Mouse (Mus musculus): ENCODE results near the gene Ankrd54. TPM values are rescaled to one million over a fixed set of nuclear protein-coding genes. Genes with fewer than 3 reads are reported as not detected.
"Not testable (repeated sequence)": the region's sequence is repeated elsewhere in the genome, so short reads cannot be mapped to it uniquely, and the experiment has no call there.

The Ankrd54 gene
- polyA plus RNA-seq, 1 experiment from 2014 or later, result 22.5 TPM

DNA sequence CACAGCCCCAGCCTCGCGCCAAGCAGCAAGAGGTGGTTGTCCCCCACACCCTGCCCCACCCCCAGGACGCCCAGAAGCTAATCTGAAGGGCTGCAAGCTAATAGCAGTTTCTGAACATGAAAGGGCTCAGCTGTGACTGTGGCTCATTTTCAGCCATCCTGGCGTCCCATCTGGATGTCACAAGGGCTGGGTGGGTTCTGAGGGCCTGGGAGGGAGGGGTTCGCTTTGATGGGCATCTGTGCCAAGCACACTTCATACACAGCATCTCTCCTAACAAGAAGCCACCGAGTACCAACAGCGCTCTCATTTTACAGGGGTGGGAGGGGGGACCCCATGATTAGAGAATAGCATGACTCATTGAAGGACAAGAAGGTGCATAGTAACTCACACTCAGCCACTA lies 49.3 kb downstream of the Ankrd54 start:
- 56% methylated on average over 7 of the region's 7 CpGs for WGBS (ENCODE audit: insufficient replicate concordance)
- DNase-seq, result no peak
- Histone ChIP-seq H3K4me3 (ENCODE audit: low read depth, low read length) (no peak overlapping the region), H3K9ac (replicated peaks) (no peak overlapping the region), H3K4me2 (ENCODE audit: low read depth, low read length) (no peak overlapping the region), H3K27ac (ENCODE audit: low read depth) (no peak overlapping the region), H3K36me3 (replicated peaks; ENCODE audit: insufficient read depth, low read length) (no peaks in the 10 kb centered on the region), H3K4me1 (ENCODE audit: insufficient read depth) (no peaks in the 10 kb centered on the region), H3K27me3 (ENCODE audit: insufficient read depth, low read length) (no peaks in the 10 kb centered on the region), H3K9me3 (ENCODE audit: low read length) (no peaks in the 10 kb centered on the region)
- TF ChIP-seq EP300 (IDR thresholded peaks at IDR 0.05; ENCODE audit: low read depth), result no peak
- TF ChIP-seq CTCF (IDR thresholded peaks at IDR 0.05; ENCODE audit: low read depth), result no peak
- no peak for ATAC-seq

DNA sequence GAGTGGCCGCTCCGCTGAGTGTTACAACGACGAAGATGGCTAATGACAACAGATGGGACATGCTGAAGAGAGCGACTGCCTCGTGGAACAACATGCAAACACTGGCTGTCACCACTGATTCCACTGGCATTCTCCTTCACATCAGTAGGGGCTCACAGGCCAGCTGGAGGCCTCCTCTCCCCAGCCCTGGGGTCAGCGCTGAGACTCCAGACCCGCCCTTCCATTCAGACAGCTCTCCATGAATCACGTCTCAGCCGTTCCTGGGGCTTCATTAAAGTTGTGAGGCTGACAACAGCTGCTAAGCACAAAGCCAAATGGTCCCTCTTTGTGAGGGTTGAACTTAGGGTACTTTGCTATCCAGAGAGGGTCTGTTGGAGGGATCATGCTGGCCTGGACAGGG lies 51.1 kb downstream of the Ankrd54 start:
- no peaks in the 10 kb centered on the region for H3K9me3 ChIP-seq (ENCODE audit: low read length)
- H3K27me3 ChIP-seq (ENCODE audit: insufficient read depth, low read length), result no peaks in the 10 kb centered on the region
- H3K27ac ChIP-seq (ENCODE audit: low read depth), result no peak overlapping the region
- 73% methylated on average over 10 of the region's 10 CpGs for WGBS (ENCODE audit: insufficient replicate concordance)
- H3K36me3 ChIP-seq (replicated peaks; ENCODE audit: insufficient read depth, low read length), result peaks cover under 1% of the 10 kb centered on the region; the same call in 1 of the 2 replicates
- no peak overlapping the region for H3K4me3 ChIP-seq (ENCODE audit: low read depth, low read length)
- no peak overlapping the region for H3K9ac ChIP-seq (replicated peaks)
- ATAC-seq (no peak), DNase-seq (no peak)
- TF ChIP-seq EP300 (IDR thresholded peaks at IDR 0.05; ENCODE audit: low read depth) (no peak), CTCF (IDR thresholded peaks at IDR 0.05; ENCODE audit: low read depth) (no peak)
- no peak overlapping the region for H3K4me2 ChIP-seq (ENCODE audit: low read depth, low read length)
- H3K4me1 ChIP-seq (ENCODE audit: insufficient read depth), result no peaks in the 10 kb centered on the region

DNA sequence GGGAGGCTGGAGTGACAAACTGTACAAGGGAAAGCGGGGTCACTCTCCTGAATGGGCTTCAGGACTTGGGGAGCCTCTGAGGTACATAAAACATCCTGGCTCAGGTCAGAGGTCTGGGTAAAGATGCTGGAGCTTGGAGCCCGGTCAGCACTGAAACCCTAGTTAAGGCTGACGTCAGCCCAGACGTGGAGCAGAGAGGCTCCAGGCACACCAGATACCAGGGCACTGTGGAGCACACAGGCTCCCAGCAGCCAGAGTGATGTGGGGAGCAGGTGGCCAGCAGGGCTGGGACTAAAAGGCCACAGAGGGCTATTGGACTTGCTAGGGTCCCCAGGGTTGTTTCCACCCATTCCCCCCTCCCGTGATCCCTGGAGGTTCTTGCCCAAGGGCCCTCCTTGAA lies 53.0 kb downstream of the Ankrd54 start:
- peaks cover 14% of the 10 kb centered on the region for H3K36me3 ChIP-seq (replicated peaks; ENCODE audit: insufficient read depth, low read length)
- no peak overlapping the region for H3K27ac ChIP-seq (ENCODE audit: low read depth)
- ATAC-seq, result no peak
- H3K4me3 ChIP-seq (ENCODE audit: low read depth, low read length), result no peak overlapping the region
- TF ChIP-seq CTCF (IDR thresholded peaks at IDR 0.05; ENCODE audit: low read depth) (no peak), EP300 (IDR thresholded peaks at IDR 0.05; ENCODE audit: low read depth) (no peak)
- no peaks in the 10 kb centered on the region for H3K9me3 ChIP-seq (ENCODE audit: low read length)
- 81% methylated on average over 5 of the region's 5 CpGs for WGBS (ENCODE audit: insufficient replicate concordance)
- H3K4me2 ChIP-seq (ENCODE audit: low read depth, low read length), result no peak overlapping the region
- no peaks in the 10 kb centered on the region for H3K4me1 ChIP-seq (ENCODE audit: insufficient read depth)
- DNase-seq, result no peak
- no peaks in the 10 kb centered on the region for H3K27me3 ChIP-seq (ENCODE audit: insufficient read depth, low read length)
- no peak overlapping the region for H3K9ac ChIP-seq (replicated peaks)

DNA sequence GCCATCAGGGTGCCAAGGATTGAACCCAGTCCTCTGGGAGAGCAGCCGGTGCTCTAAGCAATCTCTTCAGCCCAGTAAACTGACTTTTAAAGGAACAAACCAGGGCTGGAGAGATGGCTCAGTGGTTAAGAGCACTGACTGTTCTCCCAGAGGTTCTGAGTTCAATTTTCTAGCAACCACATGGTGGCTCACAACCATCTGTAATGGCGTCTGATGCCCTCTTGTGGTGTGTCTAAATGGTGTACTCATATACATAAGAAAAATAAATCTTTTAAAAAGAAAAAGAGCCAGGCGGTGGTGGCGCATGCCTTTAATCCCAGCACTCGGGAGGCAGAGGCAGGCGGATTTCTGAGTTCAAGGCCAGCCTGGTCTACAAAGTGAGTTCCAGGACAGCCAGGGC lies 54.9 kb downstream of the Ankrd54 start:
- not testable (repeated sequence) for H3K27ac ChIP-seq (ENCODE audit: low read depth); H3K9ac ChIP-seq (replicated peaks); H3K4me1 ChIP-seq (ENCODE audit: insufficient read depth); DNase-seq; ATAC-seq; H3K4me3 ChIP-seq (ENCODE audit: low read depth, low read length); H3K4me2 ChIP-seq (ENCODE audit: low read depth, low read length); H3K27me3 ChIP-seq (ENCODE audit: insufficient read depth, low read length); H3K9me3 ChIP-seq (ENCODE audit: low read length)
- peak; percentile 23; the same call in 1 of the 2 replicates for TF ChIP-seq CTCF (IDR thresholded peaks at IDR 0.05; ENCODE audit: low read depth)
- WGBS (ENCODE audit: insufficient replicate concordance), result 83% methylated on average over 6 of the region's 6 CpGs
- H3K36me3 ChIP-seq (replicated peaks; ENCODE audit: insufficient read depth, low read length), result peaks cover 31% of the 10 kb centered on the region

DNA sequence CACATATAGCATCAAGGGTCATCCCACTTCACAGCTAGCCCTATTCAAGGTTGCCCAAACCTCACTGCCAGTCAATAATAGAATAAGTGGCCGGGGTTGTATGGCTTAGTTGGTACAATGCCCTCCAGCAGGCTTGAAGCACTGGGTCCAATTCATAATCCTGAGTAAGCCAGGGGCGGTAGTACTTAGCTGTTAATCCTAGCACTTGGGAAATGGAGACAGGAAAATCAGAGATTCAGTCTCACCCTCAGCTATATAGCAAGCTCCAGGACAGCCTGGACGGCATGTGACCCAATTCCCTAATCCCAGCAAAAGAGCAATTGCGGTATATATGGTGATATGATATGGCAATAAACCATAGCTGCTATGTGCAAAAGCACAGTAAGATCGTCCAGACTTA lies 55.6 kb downstream of the Ankrd54 start:
- Histone ChIP-seq H3K36me3 (replicated peaks; ENCODE audit: insufficient read depth, low read length) (peaks cover 35% of the 10 kb centered on the region), H3K4me2 (ENCODE audit: low read depth, low read length) (no peak overlapping the region), H3K4me1 (ENCODE audit: insufficient read depth) (no peaks in the 10 kb centered on the region), H3K27ac (ENCODE audit: low read depth) (no peak overlapping the region), H3K4me3 (ENCODE audit: low read depth, low read length) (no peak overlapping the region), H3K9ac (replicated peaks) (no peak overlapping the region), H3K27me3 (ENCODE audit: insufficient read depth, low read length) (no peaks in the 10 kb centered on the region), H3K9me3 (ENCODE audit: low read length) (no peaks in the 10 kb centered on the region)
- 89% methylated on average over 5 of the region's 5 CpGs for WGBS (ENCODE audit: insufficient replicate concordance)
- no peak for ATAC-seq
- DNase-seq, result no peak
- TF ChIP-seq EP300 (IDR thresholded peaks at IDR 0.05; ENCODE audit: low read depth) (no peak), CTCF (IDR thresholded peaks at IDR 0.05; ENCODE audit: low read depth) (no peak)

DNA sequence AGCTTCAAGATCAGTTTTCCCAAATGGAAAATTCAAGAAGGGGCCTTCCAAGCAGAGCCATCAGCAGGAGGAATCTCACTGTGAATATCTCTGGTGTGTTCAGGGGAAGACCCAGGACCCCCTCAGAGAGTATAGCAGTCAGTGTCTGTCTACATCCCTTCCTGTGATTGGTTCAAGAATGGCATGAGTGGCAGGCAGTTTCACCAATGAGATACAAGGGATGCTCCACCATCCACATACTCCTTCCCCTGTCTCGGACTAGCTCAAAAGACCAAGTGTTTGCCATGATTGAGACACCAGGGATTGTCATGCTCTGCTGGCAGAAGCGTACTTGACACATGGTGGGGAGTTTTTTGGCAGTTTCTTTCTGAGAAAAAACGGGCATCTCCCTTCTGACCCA lies 56.1 kb downstream of the Ankrd54 start:
- no peaks in the 10 kb centered on the region for H3K4me1 ChIP-seq (ENCODE audit: insufficient read depth)
- WGBS (ENCODE audit: insufficient replicate concordance), result 67% methylated on average over 3 of the region's 3 CpGs
- H3K9me3 ChIP-seq (ENCODE audit: low read length), result no peaks in the 10 kb centered on the region
- peaks cover 39% of the 10 kb centered on the region for H3K36me3 ChIP-seq (replicated peaks; ENCODE audit: insufficient read depth, low read length)
- no peaks in the 10 kb centered on the region for H3K27me3 ChIP-seq (ENCODE audit: insufficient read depth, low read length)
- H3K27ac ChIP-seq (ENCODE audit: low read depth), result no peak overlapping the region
- TF ChIP-seq CTCF (IDR thresholded peaks at IDR 0.05; ENCODE audit: low read depth) (no peak), EP300 (IDR thresholded peaks at IDR 0.05; ENCODE audit: low read depth) (no peak)
- H3K4me3 ChIP-seq (ENCODE audit: low read depth, low read length), result no peak overlapping the region
- ATAC-seq (no peak), DNase-seq (no peak)
- no peak overlapping the region for H3K4me2 ChIP-seq (ENCODE audit: low read depth, low read length)
- no peak overlapping the region for H3K9ac ChIP-seq (replicated peaks)

DNA sequence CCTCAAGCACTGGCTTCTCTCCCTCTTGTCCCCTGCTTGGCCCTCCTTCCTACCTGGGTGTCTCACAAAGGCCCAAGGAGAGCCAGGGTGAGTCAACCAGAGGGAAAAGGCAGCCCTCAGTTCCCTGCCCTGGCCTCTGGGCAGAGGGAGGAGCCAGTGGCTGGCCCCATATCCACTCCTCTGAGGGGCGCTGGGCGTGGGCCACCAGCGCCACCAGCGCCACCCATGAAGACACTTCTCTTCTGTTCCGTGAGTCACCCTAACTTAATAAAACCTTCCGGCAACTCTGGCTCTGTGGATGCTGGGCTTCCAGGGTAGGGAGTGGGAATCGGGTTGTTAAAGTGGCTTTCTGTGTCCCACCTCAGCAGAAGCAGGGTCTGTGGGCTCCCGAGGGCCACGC lies 57.1 kb downstream of the Ankrd54 start:
- 84% methylated on average over 9 of the region's 9 CpGs for WGBS (ENCODE audit: insufficient replicate concordance)
- no peak overlapping the region for H3K4me3 ChIP-seq (ENCODE audit: low read depth, low read length)
- H3K27me3 ChIP-seq (ENCODE audit: insufficient read depth, low read length), result no peaks in the 10 kb centered on the region
- H3K36me3 ChIP-seq (replicated peaks; ENCODE audit: insufficient read depth, low read length), result peaks cover 47% of the 10 kb centered on the region
- H3K27ac ChIP-seq (ENCODE audit: low read depth), result no peak overlapping the region
- no peak for ATAC-seq
- DNase-seq, result no peak
- TF ChIP-seq CTCF (IDR thresholded peaks at IDR 0.05; ENCODE audit: low read depth) (no peak), EP300 (IDR thresholded peaks at IDR 0.05; ENCODE audit: low read depth) (no peak)
- no peaks in the 10 kb centered on the region for H3K4me1 ChIP-seq (ENCODE audit: insufficient read depth)
- H3K4me2 ChIP-seq (ENCODE audit: low read depth, low read length), result no peak overlapping the region
- H3K9ac ChIP-seq (replicated peaks), result no peak overlapping the region
- H3K9me3 ChIP-seq (ENCODE audit: low read length), result no peaks in the 10 kb centered on the region

Other genes starting within 250 kb of the Ankrd54 start
- 12.6 and 19.8 TPM in 2 replicates for gene Cdc42ep1, start 220.3 kb downstream of the Ankrd54 start, polyA plus RNA-seq (2015; fragmentation: Nextera tagmentation; extraction: Ambion mirVana)
- gene Lgals2, start 207.4 kb downstream of the Ankrd54 start, polyA plus RNA-seq (2015; fragmentation: Nextera tagmentation; extraction: Ambion mirVana), result 3.4 TPM in 2 replicates
- 12.9 and 14.8 TPM in 2 replicates for gene Gga1, start 185.7 kb downstream of the Ankrd54 start, polyA plus RNA-seq (2015; fragmentation: Nextera tagmentation; extraction: Ambion mirVana)
- gene Gm49510, start 163.2 kb downstream of the Ankrd54 start, polyA plus RNA-seq (2015; fragmentation: Nextera tagmentation; extraction: Ambion mirVana), result 0.07 TPM in 1 of 2 replicates, not detected in the other
- 7.4 and 8.2 TPM in 2 replicates for gene Sh3bp1, start 163.1 kb downstream of the Ankrd54 start, polyA plus RNA-seq (2015; fragmentation: Nextera tagmentation; extraction: Ambion mirVana)
- 1.9 and 2.1 TPM in 2 replicates for gene Pdxp, start 149.0 kb downstream of the Ankrd54 start, polyA plus RNA-seq (2015; fragmentation: Nextera tagmentation; extraction: Ambion mirVana)
- gene Lgals1, start 136.2 kb downstream of the Ankrd54 start, polyA plus RNA-seq (2015; fragmentation: Nextera tagmentation; extraction: Ambion mirVana), result 93.4 and 102 TPM in 2 replicates
- gene Nol12, start 128.0 kb downstream of the Ankrd54 start, polyA plus RNA-seq (2015; fragmentation: Nextera tagmentation; extraction: Ambion mirVana), result 20.3 and 21.5 TPM in 2 replicates
- 11.9 and 12.7 TPM in 2 replicates for gene Triobp, start 115.2 kb downstream of the Ankrd54 start, polyA plus RNA-seq (2015; fragmentation: Nextera tagmentation; extraction: Ambion mirVana)
- 125 and 140 TPM in 2 replicates for gene H1f0, start 34.4 kb downstream of the Ankrd54 start, polyA plus RNA-seq (2015; fragmentation: Nextera tagmentation; extraction: Ambion mirVana)
- gene Galr3, start 21.0 kb downstream of the Ankrd54 start, polyA plus RNA-seq (2015; fragmentation: Nextera tagmentation; extraction: Ambion mirVana), result 0.08 and 0.16 TPM in 2 replicates
- gene Eif3l, start 12.3 kb upstream of the Ankrd54 start, polyA plus RNA-seq (2015; fragmentation: Nextera tagmentation; extraction: Ambion mirVana), result 70.9 and 76.4 TPM in 2 replicates
- 0.92 and 1.3 TPM in 2 replicates for gene Micall1, start 46.0 kb upstream of the Ankrd54 start, polyA plus RNA-seq (2015; fragmentation: Nextera tagmentation; extraction: Ambion mirVana)
- gene Polr2f, start 78.1 kb upstream of the Ankrd54 start, polyA plus RNA-seq (2015; fragmentation: Nextera tagmentation; extraction: Ambion mirVana), result 129 and 130 TPM in 2 replicates
- 0.72 and 1.2 TPM in 2 replicates for gene 1700088E04Rik, start 78.4 kb upstream of the Ankrd54 start, polyA plus RNA-seq (2015; fragmentation: Nextera tagmentation; extraction: Ambion mirVana)
- 0.07 and 0.08 TPM in 2 replicates for gene Sox10, start 102.3 kb upstream of the Ankrd54 start, polyA plus RNA-seq (2015; fragmentation: Nextera tagmentation; extraction: Ambion mirVana)
- gene Pick1, start 166.3 kb upstream of the Ankrd54 start, polyA plus RNA-seq (2015; fragmentation: Nextera tagmentation; extraction: Ambion mirVana), result 11.5 and 12.2 TPM in 2 replicates
- 0.08 TPM in 2 replicates for gene Gm49486, start 166.5 kb upstream of the Ankrd54 start, polyA plus RNA-seq (2015; fragmentation: Nextera tagmentation; extraction: Ambion mirVana)
- gene Slc16a8, start 191.9 kb upstream of the Ankrd54 start, polyA plus RNA-seq (2015; fragmentation: Nextera tagmentation; extraction: Ambion mirVana), result not detected in 2 replicates
- 1.2 and 2.1 TPM in 2 replicates for gene Baiap2l2, start 222.6 kb upstream of the Ankrd54 start, polyA plus RNA-seq (2015; fragmentation: Nextera tagmentation; extraction: Ambion mirVana)